Mouse (Mus musculus): ENCODE data around the gene Txndc15. TPM values are rescaled to one million over a fixed set of nuclear protein-coding genes. Genes with fewer than 3 reads are reported as not detected.
"Not testable (repeated sequence)": the region's sequence is repeated elsewhere in the genome, so short reads cannot be mapped to it uniquely, and the experiment has no call there.

Gene Txndc15
- polyA plus RNA-seq, 1 experiment = 51.5 TPM

- H3K4me3 ChIP-seq (ENCODE audit: insufficient read depth, low read length) = peak overlapping the region; percentile 100
- H3K4me1 ChIP-seq (ENCODE audit: control insufficient read depth, insufficient read depth, low read length) = peaks cover 13% of the 10 kb centered on the region
- peak overlapping the region; percentile 87 for H3K27ac ChIP-seq (ENCODE audit: insufficient read depth, low read depth, low read length)
- TF ChIP-seq CTCF (IDR thresholded peaks at IDR 0.05; ENCODE audit: low read depth, low read length) (no peak), POLR2A (IDR thresholded peaks at IDR 0.05; ENCODE audit: borderline replicate concordance, low read depth, low read length) (no peak)
Observed at GRCm38 (mm10) chr13:55693243-55693721, 21.2 kb upstream of the Txndc15 start.

GRCm38 (mm10) chr13:55694110-55694509 is 20.3 kb upstream of the Txndc15 start:
- Histone ChIP-seq H3K4me3 (ENCODE audit: insufficient read depth, low read length) (peak overlapping the region; percentile 100), H3K4me1 (ENCODE audit: control insufficient read depth, insufficient read depth, low read length) (peaks cover 13% of the 10 kb centered on the region), H3K27ac (ENCODE audit: insufficient read depth, low read depth, low read length) (no peak overlapping the region)
- TF ChIP-seq POLR2A (IDR thresholded peaks at IDR 0.05; ENCODE audit: borderline replicate concordance, low read depth, low read length) = no peak
- TF ChIP-seq CTCF (IDR thresholded peaks at IDR 0.05; ENCODE audit: low read depth, low read length) = no peak

GRCm38 (mm10) chr13:55695989-55696388 is 18.5 kb upstream of the Txndc15 start:
- H3K4me3 ChIP-seq (ENCODE audit: insufficient read depth, low read length) = not testable (repeated sequence)
- Histone ChIP-seq H3K27ac (ENCODE audit: insufficient read depth, low read depth, low read length) (peak overlapping the region; percentile 12; the same call in 1 of the 2 replicates), H3K4me1 (ENCODE audit: control insufficient read depth, insufficient read depth, low read length) (peaks cover 13% of the 10 kb centered on the region)

GRCm38 (mm10) chr13:55704301-55704700 is 10.1 kb upstream of the Txndc15 start:
- Histone ChIP-seq H3K4me3 (ENCODE audit: insufficient read depth, low read length) (no peak overlapping the region), H3K27ac (ENCODE audit: insufficient read depth, low read depth, low read length) (0 out of 2 replicates have a peak overlapping the region, but pooled peaks have one; percentile 13), H3K4me1 (ENCODE audit: control insufficient read depth, insufficient read depth, low read length) (peaks cover 16% of the 10 kb centered on the region)
- no peak for TF ChIP-seq POLR2A (IDR thresholded peaks at IDR 0.05; ENCODE audit: borderline replicate concordance, low read depth, low read length)
- TF ChIP-seq CTCF (IDR thresholded peaks at IDR 0.05; ENCODE audit: low read depth, low read length) = no peak

GRCm38 (mm10) chr13:55712846-55713245 is 1.6 kb upstream of the Txndc15 start:
- H3K4me1 ChIP-seq (ENCODE audit: control insufficient read depth, insufficient read depth, low read length) = peaks cover 16% of the 10 kb centered on the region
- no peak overlapping the region for H3K27ac ChIP-seq (ENCODE audit: insufficient read depth, low read depth, low read length)
- no peak overlapping the region for H3K4me3 ChIP-seq (ENCODE audit: insufficient read depth, low read length)
- TF ChIP-seq CTCF (IDR thresholded peaks at IDR 0.05; ENCODE audit: low read depth, low read length) (no peak), POLR2A (IDR thresholded peaks at IDR 0.05; ENCODE audit: borderline replicate concordance, low read depth, low read length) (no peak)

- Histone ChIP-seq H3K4me3 (ENCODE audit: insufficient read depth, low read length) (peak overlapping the region; percentile 89), H3K27ac (ENCODE audit: insufficient read depth, low read depth, low read length) (peak overlapping the region; percentile 18), H3K4me1 (ENCODE audit: control insufficient read depth, insufficient read depth, low read length) (peaks cover 16% of the 10 kb centered on the region)
- TF ChIP-seq POLR2A (IDR thresholded peaks at IDR 0.05; ENCODE audit: borderline replicate concordance, low read depth, low read length) (no peak), CTCF (IDR thresholded peaks at IDR 0.05; ENCODE audit: low read depth, low read length) (no peak)
Observed at GRCm38 (mm10) chr13:55715167-55715512, 690 bp downstream of the Txndc15 start.

- Histone ChIP-seq H3K4me3 (ENCODE audit: insufficient read depth, low read length) (no peak overlapping the region), H3K27ac (ENCODE audit: insufficient read depth, low read depth, low read length) (no peak overlapping the region), H3K4me1 (ENCODE audit: control insufficient read depth, insufficient read depth, low read length) (peaks cover 16% of the 10 kb centered on the region)
- TF ChIP-seq POLR2A (IDR thresholded peaks at IDR 0.05; ENCODE audit: borderline replicate concordance, low read depth, low read length) (no peak), CTCF (IDR thresholded peaks at IDR 0.05; ENCODE audit: low read depth, low read length) (no peak)
Observed at GRCm38 (mm10) chr13:55715908-55716510, 1.6 kb downstream of the Txndc15 start.

GRCm38 (mm10) chr13:55721516-55721915 is 7.1 kb downstream of the Txndc15 start:
- Histone ChIP-seq H3K27ac (ENCODE audit: insufficient read depth, low read depth, low read length) (no peak overlapping the region), H3K4me1 (ENCODE audit: control insufficient read depth, insufficient read depth, low read length) (peaks cover 4% of the 10 kb centered on the region), H3K4me3 (ENCODE audit: insufficient read depth, low read length) (no peak overlapping the region)
- no peak for TF ChIP-seq POLR2A (IDR thresholded peaks at IDR 0.05; ENCODE audit: borderline replicate concordance, low read depth, low read length)
- TF ChIP-seq CTCF (IDR thresholded peaks at IDR 0.05; ENCODE audit: low read depth, low read length) = no peak

GRCm38 (mm10) chr13:55721995-55722394 is 7.5 kb downstream of the Txndc15 start:
- no peak for TF ChIP-seq POLR2A (IDR thresholded peaks at IDR 0.05; ENCODE audit: borderline replicate concordance, low read depth, low read length)
- TF ChIP-seq CTCF (IDR thresholded peaks at IDR 0.05; ENCODE audit: low read depth, low read length) = no peak
- Histone ChIP-seq H3K27ac (ENCODE audit: insufficient read depth, low read depth, low read length) (no peak overlapping the region), H3K4me1 (ENCODE audit: control insufficient read depth, insufficient read depth, low read length) (no peaks in the 10 kb centered on the region; the same call in 1 of the 2 replicates), H3K4me3 (ENCODE audit: insufficient read depth, low read length) (no peak overlapping the region)

GRCm38 (mm10) chr13:55726598-55727119 is 12.2 kb downstream of the Txndc15 start:
- H3K27ac ChIP-seq (ENCODE audit: insufficient read depth, low read depth, low read length) = peak overlapping the region; percentile 90
- no peak for TF ChIP-seq CTCF (IDR thresholded peaks at IDR 0.05; ENCODE audit: low read depth, low read length)
- TF ChIP-seq POLR2A (IDR thresholded peaks at IDR 0.05; ENCODE audit: borderline replicate concordance, low read depth, low read length) = no peak
- peak overlapping the region; percentile 69 for H3K4me3 ChIP-seq (ENCODE audit: insufficient read depth, low read length)
- no peaks in the 10 kb centered on the region; the same call in 1 of the 2 replicates for H3K4me1 ChIP-seq (ENCODE audit: control insufficient read depth, insufficient read depth, low read length)
